30 mouse cellular contexts compared by ENCODE assay signal in the genomic region with DNA sequence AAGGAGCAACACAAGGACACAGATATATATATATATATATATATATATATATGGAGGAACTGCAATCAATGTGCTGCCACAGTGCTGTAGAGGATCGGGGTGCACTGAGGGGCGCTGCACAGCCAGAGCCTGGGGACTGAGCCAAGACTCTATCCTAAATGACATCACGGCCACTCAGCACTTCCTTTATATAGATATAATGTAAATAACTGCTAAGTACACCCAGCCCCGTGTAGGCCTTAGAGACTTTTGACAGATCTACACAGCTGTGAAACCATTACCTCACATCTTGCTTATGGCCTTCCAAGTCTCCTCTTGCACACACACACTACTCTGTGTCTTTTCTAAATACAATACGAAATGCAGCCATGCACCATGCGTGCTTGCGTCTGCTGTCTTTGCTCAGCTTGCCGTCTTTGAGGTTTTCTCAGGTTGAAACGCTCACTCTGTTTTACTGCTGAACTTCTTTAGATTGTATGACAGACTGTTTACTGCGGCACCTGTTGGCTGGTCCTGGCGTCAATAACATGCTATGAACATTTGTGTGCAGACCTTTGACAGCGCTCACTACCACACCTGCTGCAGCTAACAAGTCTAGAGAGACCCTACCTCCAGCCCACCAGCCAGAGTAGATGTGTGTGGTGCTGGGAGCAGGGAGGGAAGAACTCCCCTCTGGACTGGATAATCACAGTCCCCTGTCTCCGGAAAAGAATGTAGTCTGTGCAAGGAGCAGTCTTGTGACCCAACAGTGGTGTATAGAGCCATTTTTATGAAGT. TPM values are rescaled to one million over a fixed set of nuclear protein-coding genes. Genes with fewer than 3 reads are reported as not detected.
DNase-seq lines count a peak whose midpoint lies in the region; ATAC-seq lines count a peak whose summit lies in the region.
"Had no signal": no experiment of that assay in that cellular context is flagged by ENCODE, and none has a peak within 500 bp of the region (broad histone marks: within the 10 kb centered on the region; RNA-seq: fewer than 3 reads in every experiment).

No protein-coding gene starts in this region.

- ATAC-seq in lung, embryonic 15.5 days (ENCODE audit: borderline replicate concordance, extremely low read depth, low FRiP score, low TSS enrichment) = peak; percentile 91
- ATAC-seq in intestine, embryonic 16.5 days = peak; percentile 65
- ATAC-seq in limb, embryonic 12.5 days (ENCODE audit: insufficient number of reproducible peaks, insufficient read depth, low FRiP score, low TSS enrichment, low read depth) = 0 out of 2 replicates have a peak, but pooled peaks have one; percentile 52
- ATAC-seq in stomach, embryonic 16.5 days (ENCODE audit: insufficient read depth, low FRiP score) = peak; percentile 87
- no peak for ATAC-seq in forebrain, embryonic 13.5 days
- ATAC-seq: activated CD4-positive, CD25-positive, alpha-beta regulatory T cell, adult 4 months; forebrain, embryonic 14.5 days had no signal

- no peaks in the 10 kb centered on the region for H3K9me3 ChIP-seq in lung, embryonic 15.5 days
- no peaks in the 10 kb centered on the region for H3K9me3 ChIP-seq in intestine, embryonic 16.5 days (ENCODE audit: control insufficient read depth, low read length)
- no peaks in the 10 kb centered on the region for H3K9me3 ChIP-seq in limb, embryonic 12.5 days
- no peaks in the 10 kb centered on the region for H3K9me3 ChIP-seq in stomach, embryonic 16.5 days (replicated peaks; ENCODE audit: control insufficient read depth, low read length)
- H3K9me3 ChIP-seq in forebrain, embryonic 13.5 days (replicated peaks) = no peaks in the 10 kb centered on the region
- H3K9me3 ChIP-seq: hindbrain, embryonic 13.5 days; liver, embryonic 15.5 days; megakaryocyte, embryonic 14.5 days; midbrain, embryonic 12.5 days; neural tube, embryonic 12.5 days had no signal

- H3K4me2 ChIP-seq in lung, embryonic 15.5 days = no peak overlapping the region
- no peak overlapping the region for H3K4me2 ChIP-seq in intestine, embryonic 16.5 days (ENCODE audit: low read depth, low read length)
- no peak overlapping the region for H3K4me2 ChIP-seq in limb, embryonic 12.5 days
- H3K4me2 ChIP-seq in stomach, embryonic 16.5 days (ENCODE audit: low read depth, low read length) = no peak overlapping the region
- no peak overlapping the region for H3K4me2 ChIP-seq in forebrain, embryonic 13.5 days
- H3K4me2 ChIP-seq: heart, embryonic 11.5 days; hindbrain, embryonic 13.5 days; liver, embryonic 15.5 days; midbrain, embryonic 12.5 days; neural tube, embryonic 12.5 days had no signal

- no peak for DNase-seq in lung, postnatal 36 days
- no peak for DNase-seq in thymus, postnatal 4 days
- DNase-seq: adrenal gland, adult 8-10 months; B cell, adult 2 months; cerebellum, adult 11 months; cerebellum, adult 9-10 months; gastrocnemius, postnatal 25 days; heart, adult 18-20 months; heart, postnatal 4 days; kidney, adult 2 months; kidney, postnatal 36 days; right cerebral cortex, postnatal 4 days; thymus, adult 18-20 months; thymus, postnatal 25 days had no signal

- no peak overlapping the region for H3K9ac ChIP-seq in lung, embryonic 15.5 days
- H3K9ac ChIP-seq in intestine, embryonic 16.5 days (ENCODE audit: low read depth, low read length) = no peak overlapping the region
- no peak overlapping the region for H3K9ac ChIP-seq in limb, embryonic 12.5 days (replicated peaks)
- no peak overlapping the region for H3K9ac ChIP-seq in stomach, embryonic 16.5 days (ENCODE audit: low read length)
- H3K9ac ChIP-seq in forebrain, embryonic 13.5 days = no peak overlapping the region
- H3K9ac ChIP-seq: hindbrain, embryonic 13.5 days; liver, embryonic 15.5 days; midbrain, embryonic 12.5 days; neural tube, embryonic 12.5 days had no signal

- H3K4me3 ChIP-seq in lung, embryonic 15.5 days = no peak overlapping the region
- H3K4me3 ChIP-seq in intestine, embryonic 16.5 days (ENCODE audit: low read length) = no peak overlapping the region
- no peak overlapping the region for H3K4me3 ChIP-seq in limb, embryonic 12.5 days (replicated peaks)
- H3K4me3 ChIP-seq in stomach, embryonic 16.5 days (replicated peaks; ENCODE audit: low read length) = no peak overlapping the region
- no peak overlapping the region for H3K4me3 ChIP-seq in forebrain, embryonic 13.5 days
- H3K4me3 ChIP-seq: hindbrain, embryonic 13.5 days; layer of hippocampus, adult 2 months; left cerebral cortex, adult 2 months; liver, embryonic 15.5 days; megakaryocyte, embryonic 14.5 days; midbrain, embryonic 12.5 days; myocyte; neural tube, embryonic 12.5 days had no signal

- no peaks in the 10 kb centered on the region for H3K27me3 ChIP-seq in lung, embryonic 15.5 days
- H3K27me3 ChIP-seq in intestine, embryonic 16.5 days (replicated peaks; ENCODE audit: control insufficient read depth, insufficient read depth, low read length) = no peaks in the 10 kb centered on the region
- H3K27me3 ChIP-seq in limb, embryonic 12.5 days = peaks cover 14% of the 10 kb centered on the region
- H3K27me3 ChIP-seq in stomach, embryonic 16.5 days (ENCODE audit: control insufficient read depth, insufficient read depth, low read length) = no peaks in the 10 kb centered on the region
- peaks cover 23% of the 10 kb centered on the region for H3K27me3 ChIP-seq in forebrain, embryonic 13.5 days
- H3K27me3 ChIP-seq: midbrain, embryonic 12.5 days had no signal

- no peak overlapping the region for H3K27ac ChIP-seq in lung, embryonic 15.5 days
- no peak overlapping the region for H3K27ac ChIP-seq in intestine, embryonic 16.5 days (ENCODE audit: low read length)
- H3K27ac ChIP-seq in limb, embryonic 12.5 days = no peak overlapping the region
- no peak overlapping the region for H3K27ac ChIP-seq in stomach, embryonic 16.5 days (ENCODE audit: low read length)
- no peak overlapping the region for H3K27ac ChIP-seq in forebrain, embryonic 13.5 days
- H3K27ac ChIP-seq: hindbrain, embryonic 13.5 days; layer of hippocampus, adult 2 months; left cerebral cortex, adult 2 months; liver, embryonic 15.5 days; midbrain, embryonic 12.5 days; neural tube, embryonic 12.5 days had no signal

- H3K36me3 ChIP-seq in lung, embryonic 15.5 days = no peaks in the 10 kb centered on the region
- no peaks in the 10 kb centered on the region for H3K36me3 ChIP-seq in intestine, embryonic 16.5 days (ENCODE audit: control insufficient read depth, insufficient read depth, low read length)
- H3K36me3 ChIP-seq in limb, embryonic 12.5 days = no peaks in the 10 kb centered on the region
- no peaks in the 10 kb centered on the region for H3K36me3 ChIP-seq in stomach, embryonic 16.5 days (ENCODE audit: control insufficient read depth, insufficient read depth, low read length)
- H3K36me3 ChIP-seq in forebrain, embryonic 13.5 days (ENCODE audit: poor library complexity, severe bottlenecking) = no peaks in the 10 kb centered on the region
- H3K36me3 ChIP-seq: hindbrain, embryonic 13.5 days; liver, embryonic 15.5 days; midbrain, embryonic 12.5 days; neural tube, embryonic 12.5 days had no signal

- WGBS in lung, embryonic 15.5 days = 36% methylated on average over 13 of the region's 13 CpGs
- WGBS in intestine, embryonic 16.5 days = 53% methylated on average over 13 of the region's 13 CpGs
- 57% methylated on average over 13 of the region's 13 CpGs for WGBS in limb, embryonic 12.5 days
- WGBS in stomach, embryonic 16.5 days = 56% methylated on average over 13 of the region's 13 CpGs
- WGBS in forebrain, embryonic 13.5 days = 80% methylated on average over 13 of the region's 13 CpGs

- peaks cover 10% of the 10 kb centered on the region; the same call in 1 of the 2 replicates for H3K4me1 ChIP-seq in lung, embryonic 15.5 days
- 0 out of 2 replicates have a peak, but pooled peaks cover 2% of the 10 kb centered on the region for H3K4me1 ChIP-seq in intestine, embryonic 16.5 days (ENCODE audit: control insufficient read depth, insufficient read depth, low read length)
- peaks cover 18% of the 10 kb centered on the region for H3K4me1 ChIP-seq in limb, embryonic 12.5 days (replicated peaks)
- H3K4me1 ChIP-seq in stomach, embryonic 16.5 days (ENCODE audit: control insufficient read depth, insufficient read depth, low read length) = no peaks in the 10 kb centered on the region
- H3K4me1 ChIP-seq in forebrain, embryonic 13.5 days = no peaks in the 10 kb centered on the region
- H3K4me1 ChIP-seq: hindbrain, embryonic 13.5 days; liver, embryonic 15.5 days; megakaryocyte, embryonic 14.5 days; midbrain, embryonic 12.5 days; neural tube, embryonic 12.5 days had no signal

RNA-seq across cellular contexts. Expression of a gene that starts 25.3 kb away (rescaled TPM):
- polyA plus RNA-seq in lung, embryonic 15.5 days (2015; fragmentation: Nextera tagmentation; extraction: Ambion mirVana) = 77.2 and 81.4 TPM in 2 replicates
- polyA plus RNA-seq in intestine, embryonic 16.5 days (2015; fragmentation: Nextera tagmentation; extraction: Ambion mirVana) = 73.5 and 76.6 TPM in 2 replicates
- 107 and 113 TPM in 2 replicates for polyA plus RNA-seq in limb, embryonic 12.5 days (2016; fragmentation: Nextera tagmentation; extraction: Ambion mirVana)
- 74.7 and 88.7 TPM in 2 replicates for polyA plus RNA-seq in stomach, embryonic 16.5 days (2015; fragmentation: Nextera tagmentation; extraction: Ambion mirVana)
- polyA plus RNA-seq in forebrain, embryonic 13.5 days (2015; fragmentation: Nextera tagmentation; extraction: Ambion mirVana) = 88.1 and 97.0 TPM in 2 replicates
